Mouse (Mus musculus) hindbrain, embryonic 15.5 days (tissue): ENCODE results near the gene Grhl3. TPM values are rescaled to one million over a fixed set of nuclear protein-coding genes. Genes with fewer than 3 reads are reported as not detected.
"Not testable (repeated sequence)": the region's sequence is repeated elsewhere in the genome, so short reads cannot be mapped to it uniquely, and the experiment has no call there.

Experiments used
- ATAC-seq: fragments of 200-750 bp; cut with Nextera tagmentation; 2 replicates; pipeline ENCODE4 v1.8.0; 2017; ENCODE audit warnings: low read depth, moderate number of reproducible peaks, moderate TSS enrichment; ENCODE audit not compliant: low FRiP score
- H3K27ac ChIP-seq: fragments of 300-500 bp; sonication (generic); replicated peaks from 2 replicates; pipeline ENCODE4 v1.5.1; 2015; ENCODE audit warnings: mild to moderate bottlenecking, inconsistent platforms
- H3K27me3 ChIP-seq: fragments of 300-500 bp; sonication (generic); 2 replicates; pipeline ENCODE4 v1.6.1; 2015; ENCODE audit warnings: control low read depth, inconsistent platforms
- H3K36me3 ChIP-seq: fragments of 300-500 bp; sonication (generic); 2 replicates; pipeline ENCODE4 v1.6.1; 2015; ENCODE audit warnings: control low read depth, inconsistent platforms
- H3K4me1 ChIP-seq: fragments of 300-500 bp; sonication (generic); replicated peaks from 2 replicates; pipeline ENCODE4 v1.6.1; 2015; ENCODE audit warnings: control low read depth, inconsistent platforms
- H3K4me2 ChIP-seq: fragments of 300-500 bp; sonication (generic); 2 replicates; pipeline ENCODE4 v1.6.1; 2015; ENCODE audit warnings: moderate library complexity, mild to moderate bottlenecking, inconsistent platforms
- H3K4me3 ChIP-seq: fragments of 300-500 bp; sonication (generic); 2 replicates; pipeline ENCODE4 v1.5.1; 2015; ENCODE audit warnings: mild to moderate bottlenecking, inconsistent platforms
- H3K9ac ChIP-seq: fragments of 300-500 bp; sonication (generic); 2 replicates; pipeline ENCODE4 v1.6.1; 2015; ENCODE audit warnings: inconsistent platforms
- H3K9me3 ChIP-seq: fragments of 300-500 bp; sonication (generic); 2 replicates; pipeline ENCODE4 v1.6.1; 2016; ENCODE audit warnings: control low read depth, inconsistent platforms
- WGBS: fragments of 180-500 bp; shearing (Covaris S2); methylation state at CpG from one replicate; pipeline ENCODE4 v1.1.7; 2015; 5-methylcytosine and 5-hydroxymethylcytosine counted together
- polyA plus RNA-seq: library from polyadenylated mRNA; unstranded; fragments of >200 nt; fragmentation: Nextera tagmentation; extraction: Ambion mirVana; gene quantifications from 2 replicates; pipeline ENCODE4 v1.2.1, GENCODE M21; 2015

The Grhl3 gene
- 1.1 and 1.8 TPM in 2 replicates for polyA plus RNA-seq

GRCm38 (mm10) chr4:135573251-135573808 is at the start of gene Grhl3:
Gene Grhl3, minus strand, starts transcription at chr4:135573630.
- Histone ChIP-seq H3K9ac (0 out of 2 replicates have a peak within 1 kb of the TSS, but pooled peaks have one; percentile 3), H3K27ac (no peak within 1 kb of the TSS), H3K27me3 (peaks cover 40% of the 10 kb centered on the region), H3K9me3 (no peaks in the 10 kb centered on the region), H3K4me2 (peak within 1 kb of the TSS; percentile 55), H3K4me1 (peaks cover 31% of the 10 kb centered on the region), H3K36me3 (no peaks in the 10 kb centered on the region), H3K4me3 (peak within 1 kb of the TSS; percentile 25)
- ATAC-seq: 0 out of 2 replicates have a peak, but pooled peaks have one; percentile 38
- WGBS: under 1% methylated on average over 31 of the region's 31 CpGs

DNA sequence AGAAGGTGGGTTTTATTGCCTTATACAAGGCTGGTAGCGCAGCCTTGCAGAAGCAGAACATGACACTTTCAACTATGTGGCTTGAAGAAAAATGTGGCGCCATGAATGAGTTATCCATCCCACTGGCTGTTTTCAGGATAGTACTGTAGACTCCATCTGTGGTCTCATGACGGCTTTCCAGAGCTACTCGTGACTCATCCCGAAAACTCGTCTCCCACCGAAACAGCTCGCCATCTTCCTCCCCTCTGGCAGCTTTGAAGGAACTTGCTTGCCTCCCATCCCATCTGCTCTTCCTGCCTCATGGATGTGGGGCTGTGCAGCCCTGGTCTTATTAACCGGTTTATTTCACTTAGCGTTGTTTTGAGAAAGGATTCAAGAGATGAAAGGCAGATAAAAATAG is 48.9 kb upstream of the Grhl3 start:
- Histone ChIP-seq H3K9ac (no peak overlapping the region), H3K9me3 (no peaks in the 10 kb centered on the region), H3K4me1 (peaks cover 9% of the 10 kb centered on the region), H3K27ac (no peak overlapping the region), H3K4me3 (no peak overlapping the region), H3K27me3 (no peaks in the 10 kb centered on the region; the same call in 1 of the 2 replicates), H3K4me2 (no peak overlapping the region), H3K36me3 (no peaks in the 10 kb centered on the region)
- no peak for ATAC-seq
- 94% methylated on average over 10 of the region's 10 CpGs for WGBS

GRCm38 (mm10) chr4:135620461-135620860 is 47.0 kb upstream of the Grhl3 start:
- no peak for ATAC-seq
- no peak overlapping the region for H3K9ac ChIP-seq
- no peaks in the 10 kb centered on the region; the same call in 1 of the 2 replicates for H3K27me3 ChIP-seq
- no peaks in the 10 kb centered on the region for H3K36me3 ChIP-seq
- no peaks in the 10 kb centered on the region for H3K9me3 ChIP-seq
- H3K4me3 ChIP-seq: no peak overlapping the region
- H3K27ac ChIP-seq: no peak overlapping the region
- no peak overlapping the region for H3K4me2 ChIP-seq
- 95% methylated on average over 3 of the region's 3 CpGs for WGBS
- peaks cover 9% of the 10 kb centered on the region for H3K4me1 ChIP-seq

DNA sequence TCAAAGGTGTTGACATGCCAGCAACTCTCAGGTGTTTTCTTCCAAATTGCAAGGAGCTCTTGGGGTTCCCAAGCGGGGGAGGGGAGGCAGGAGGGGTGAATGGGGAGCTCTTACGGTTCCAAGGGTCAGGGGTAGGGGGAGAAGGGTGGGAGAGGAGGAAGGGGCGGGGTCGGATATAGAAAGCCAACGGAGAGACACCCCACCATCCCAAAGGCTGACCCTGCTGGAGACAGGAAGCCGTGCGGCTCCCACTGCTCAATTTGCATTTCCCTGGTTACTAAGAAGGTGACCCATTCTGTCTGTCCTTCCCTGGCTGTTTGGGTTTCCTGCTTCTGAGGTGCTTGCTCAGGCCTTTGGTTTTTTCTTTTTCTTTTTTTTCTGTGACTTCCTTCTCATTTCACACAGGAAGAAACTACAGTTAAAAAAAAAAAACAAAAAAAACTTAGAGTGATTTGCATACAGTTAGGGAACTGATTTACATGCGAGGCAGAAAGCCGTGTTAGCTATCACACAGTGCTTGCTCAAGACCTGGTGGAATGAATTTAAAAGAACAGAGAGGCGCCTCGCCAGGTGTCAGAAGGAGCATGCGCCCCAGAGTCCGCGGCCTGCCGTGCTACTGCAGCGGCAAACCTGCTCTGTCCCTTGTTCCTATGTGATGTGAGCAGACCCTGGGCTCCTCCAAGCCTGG is 44.5 kb upstream of the Grhl3 start:
- Histone ChIP-seq H3K4me2 (peak overlapping the region; percentile 27), H3K9ac (no peak overlapping the region), H3K4me1 (peaks cover 9% of the 10 kb centered on the region), H3K4me3 (no peak overlapping the region), H3K9me3 (no peaks in the 10 kb centered on the region), H3K36me3 (no peaks in the 10 kb centered on the region), H3K27me3 (no peaks in the 10 kb centered on the region; the same call in 1 of the 2 replicates), H3K27ac (no peak overlapping the region)
- WGBS: 14% methylated on average over 14 of the region's 16 CpGs
- no peak for ATAC-seq

GRCm38 (mm10) chr4:135617038-135617437 is 43.6 kb upstream of the Grhl3 start:
- H3K36me3 ChIP-seq: no peaks in the 10 kb centered on the region
- H3K9ac ChIP-seq: no peak overlapping the region
- H3K4me3 ChIP-seq: no peak overlapping the region
- peaks cover 9% of the 10 kb centered on the region for H3K4me1 ChIP-seq
- no peak overlapping the region for H3K27ac ChIP-seq
- no peak for ATAC-seq
- no peak overlapping the region for H3K4me2 ChIP-seq
- 34% methylated on average over 4 of the region's 4 CpGs for WGBS
- H3K27me3 ChIP-seq: no peaks in the 10 kb centered on the region; the same call in 1 of the 2 replicates
- no peaks in the 10 kb centered on the region for H3K9me3 ChIP-seq

GRCm38 (mm10) chr4:135615307-135615706 is 41.9 kb upstream of the Grhl3 start:
- not testable (repeated sequence) for H3K27ac ChIP-seq, ATAC-seq, H3K4me3 ChIP-seq, H3K27me3 ChIP-seq, H3K9ac ChIP-seq, H3K9me3 ChIP-seq, H3K4me2 ChIP-seq, H3K4me1 ChIP-seq, H3K36me3 ChIP-seq
- 62% methylated on average over 5 of the region's 5 CpGs for WGBS

- Histone ChIP-seq H3K4me3 (no peak overlapping the region), H3K27me3 (no peaks in the 10 kb centered on the region), H3K9ac (no peak overlapping the region), H3K4me2 (no peak overlapping the region), H3K36me3 (no peaks in the 10 kb centered on the region), H3K9me3 (no peaks in the 10 kb centered on the region), H3K4me1 (no peaks in the 10 kb centered on the region), H3K27ac (no peak overlapping the region)
- 67% methylated on average over 2 of the region's 2 CpGs for WGBS
- ATAC-seq: no peak
These were observed 36.6 kb upstream of the Grhl3 start for GRCm38 (mm10) chr4:135609986-135610385.

- WGBS: 73% methylated on average over 18 of the region's 18 CpGs
These were observed 34.8 kb upstream of the Grhl3 start for GRCm38 (mm10) chr4:135607979-135608885.

GRCm38 (mm10) chr4:135606271-135606670 is 32.8 kb upstream of the Grhl3 start:
- H3K4me1 ChIP-seq: no peaks in the 10 kb centered on the region
- no peaks in the 10 kb centered on the region for H3K9me3 ChIP-seq
- 87% methylated on average over 7 of the region's 7 CpGs for WGBS
- H3K9ac ChIP-seq: no peak overlapping the region
- H3K27me3 ChIP-seq: no peaks in the 10 kb centered on the region
- ATAC-seq: no peak
- H3K27ac ChIP-seq: no peak overlapping the region
- no peak overlapping the region for H3K4me2 ChIP-seq
- no peak overlapping the region for H3K4me3 ChIP-seq
- no peaks in the 10 kb centered on the region for H3K36me3 ChIP-seq

More at GRCm38 (mm10) chr4:135607979-135608885, 34.8 kb upstream of the Grhl3 start:
- no peak overlapping the region for H3K4me2 ChIP-seq
- H3K4me3 ChIP-seq: no peak overlapping the region
- no peaks in the 10 kb centered on the region for H3K36me3 ChIP-seq
- no peaks in the 10 kb centered on the region for H3K9me3 ChIP-seq
- no peak overlapping the region for H3K9ac ChIP-seq
- ATAC-seq: no peak
- no peaks in the 10 kb centered on the region for H3K27me3 ChIP-seq
- no peak overlapping the region for H3K27ac ChIP-seq
- no peaks in the 10 kb centered on the region for H3K4me1 ChIP-seq

DNA sequence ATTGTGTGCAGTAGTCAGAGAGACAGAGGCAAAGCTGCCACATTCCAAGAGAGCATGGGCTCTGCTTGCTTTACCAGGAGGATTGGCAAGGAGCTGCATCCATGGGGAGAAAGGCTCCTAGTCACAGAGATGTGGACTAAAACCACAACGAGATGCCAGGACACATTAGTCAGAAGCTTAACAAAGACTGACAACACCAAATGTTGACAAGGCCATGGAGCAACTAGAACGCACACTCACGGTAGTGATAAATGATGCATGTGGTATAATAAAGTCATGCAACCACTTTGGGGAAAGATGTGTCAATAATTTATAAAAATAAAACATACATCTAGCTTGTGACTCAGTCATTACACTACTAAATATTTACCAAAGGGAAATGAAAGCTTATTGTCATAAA is 28.1 kb upstream of the Grhl3 start:
- no peak overlapping the region for H3K4me3 ChIP-seq
- no peaks in the 10 kb centered on the region for H3K27me3 ChIP-seq
- ATAC-seq: no peak
- no peaks in the 10 kb centered on the region for H3K9me3 ChIP-seq
- no peaks in the 10 kb centered on the region for H3K4me1 ChIP-seq
- no peaks in the 10 kb centered on the region for H3K36me3 ChIP-seq
- 90% methylated on average over 3 of the region's 3 CpGs for WGBS
- no peak overlapping the region for H3K9ac ChIP-seq
- no peak overlapping the region for H3K27ac ChIP-seq
- H3K4me2 ChIP-seq: no peak overlapping the region

- no peaks in the 10 kb centered on the region for H3K27me3 ChIP-seq
- peaks cover 10% of the 10 kb centered on the region for H3K4me1 ChIP-seq
- no peak overlapping the region for H3K4me2 ChIP-seq
- no peaks in the 10 kb centered on the region for H3K36me3 ChIP-seq
- ATAC-seq: no peak
- no peak overlapping the region for H3K4me3 ChIP-seq
- no peaks in the 10 kb centered on the region for H3K9me3 ChIP-seq
- 84% methylated on average over 7 of the region's 7 CpGs for WGBS
- H3K9ac ChIP-seq: no peak overlapping the region
- no peak overlapping the region for H3K27ac ChIP-seq
These were observed 26.2 kb upstream of the Grhl3 start for GRCm38 (mm10) chr4:135599497-135600182.
